Comparison of ENCODE assay signal across 21 mouse cellular contexts in the genomic region with DNA sequence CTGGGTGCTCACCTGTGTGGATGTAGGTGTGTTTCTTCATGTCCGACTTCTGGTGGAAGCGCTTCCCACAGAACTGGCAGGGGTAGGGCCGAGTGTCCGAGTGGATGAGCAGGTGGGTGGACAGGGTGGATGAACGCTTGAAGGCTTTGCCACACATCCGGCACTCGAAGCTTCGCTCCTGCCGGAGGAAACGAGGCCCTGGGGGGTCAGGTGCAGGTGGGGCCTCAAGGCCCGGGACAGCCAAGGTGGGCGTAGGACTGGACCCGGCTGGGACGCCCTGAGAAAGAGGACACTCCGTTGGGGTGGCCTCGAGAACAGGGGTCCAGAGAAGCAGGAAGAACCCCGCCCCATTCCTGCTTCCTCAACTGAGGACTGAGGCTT. TPM values are rescaled to one million over a fixed set of nuclear protein-coding genes. Genes with fewer than 3 reads are reported as not detected.
"Had no signal": no experiment of that assay in that cellular context is flagged by ENCODE, and none has a peak within 500 bp of the region (broad histone marks: within the 10 kb centered on the region; RNA-seq: fewer than 3 reads in every experiment).

No protein-coding gene starts in this region.

- H3K27ac ChIP-seq: limb, embryonic 13.5 days; midbrain, embryonic 12.5 days; stomach, embryonic 15.5 days had no signal

- DNase-seq: kidney, adult 8-10 months; kidney, postnatal 4 days; lung, embryonic 14.5 days; lung, postnatal 10 days; right cerebral cortex, postnatal 14 days; thymus, adult 2 months; thymus, postnatal 36 days had no signal

- ATAC-seq: intestine, postnatal 0 days; midbrain, embryonic 16.5 days had no signal

- H3K4me3 ChIP-seq: limb, embryonic 13.5 days; megakaryocyte, embryonic 14.5 days; midbrain, embryonic 12.5 days; stomach, embryonic 15.5 days had no signal

- H3K9me3 ChIP-seq: limb, embryonic 13.5 days; megakaryocyte, embryonic 14.5 days; midbrain, embryonic 12.5 days; stomach, embryonic 15.5 days had no signal

- H3K9ac ChIP-seq: limb, embryonic 13.5 days; liver, embryonic 14.5 days; lung, embryonic 14.5 days; midbrain, embryonic 12.5 days; stomach, embryonic 15.5 days had no signal

- H3K27me3 ChIP-seq: megakaryocyte, embryonic 14.5 days; stomach, embryonic 15.5 days had no signal

- H3K36me3 ChIP-seq: limb, embryonic 13.5 days; midbrain, embryonic 12.5 days; stomach, embryonic 15.5 days had no signal

- H3K4me1 ChIP-seq: midbrain, embryonic 12.5 days had no signal

- H3K4me2 ChIP-seq: limb, embryonic 13.5 days; lung, embryonic 14.5 days; midbrain, embryonic 12.5 days; stomach, embryonic 15.5 days had no signal

RNA-seq across cellular contexts. Expression of gene Gfi1b, which starts 10.4 kb away (rescaled TPM):
- total RNA-seq: layer of hippocampus, adult 8-10 months; layer of hippocampus, postnatal 14 days; left cerebral cortex, adult 18-20 months; left cerebral cortex, postnatal 10 days; left cerebral cortex, postnatal 4 days had no signal
- polyA plus RNA-seq: intestine, postnatal 0 days; midbrain, embryonic 16.5 days; neural tube, embryonic 14.5 days had no signal

RNA-seq across cellular contexts. Expression of gene Cel, which starts 48.2 kb away (rescaled TPM):
- total RNA-seq: layer of hippocampus, adult 8-10 months; layer of hippocampus, postnatal 14 days; left cerebral cortex, adult 18-20 months; left cerebral cortex, postnatal 10 days; left cerebral cortex, postnatal 4 days had no signal
- polyA plus RNA-seq: kidney, embryonic 16.5 days; lung, embryonic 14.5 days; midbrain, embryonic 12.5 days; midbrain, embryonic 16.5 days; neural tube, embryonic 14.5 days had no signal
